Mouse (Mus musculus) thymus, adult 2 months (tissue): ENCODE results near the gene Ankzf1. TPM values are rescaled to one million over a fixed set of nuclear protein-coding genes. Genes with fewer than 3 reads are reported as not detected.

Experiments used
- DNase-seq: peaks from one replicate; pipeline ENCODE4 v3.0.0; 2021
- H3K27ac ChIP-seq: fragments of 200-500 bp; 2 replicates; pipeline ENCODE4 v1.5.1; 2012; ENCODE audit warnings: low read length, control low read depth; ENCODE audit not compliant: control insufficient read depth, insufficient read depth
- H3K27me3 ChIP-seq: fragments of 200-500 bp; 2 replicates; pipeline ENCODE4 v1.6.1; 2012; ENCODE audit warnings: mild to moderate bottlenecking, low read length, moderate library complexity, mixed read lengths; ENCODE audit not compliant: control insufficient read depth, insufficient read depth
- H3K36me3 ChIP-seq: fragments of 200-500 bp; 2 replicates; pipeline ENCODE4 v1.6.1; 2012; ENCODE audit warnings: mild to moderate bottlenecking, low read length, moderate library complexity; ENCODE audit not compliant: control insufficient read depth, insufficient read depth
- H3K4me1 ChIP-seq: fragments of 200-500 bp; replicated peaks from 2 replicates; pipeline ENCODE4 v1.6.1; 2012; ENCODE audit warnings: low read length; ENCODE audit not compliant: control insufficient read depth, insufficient read depth
- H3K4me3 ChIP-seq: fragments of 200-500 bp; 2 replicates; pipeline ENCODE4 v1.5.1; 2012; ENCODE audit warnings: mild to moderate bottlenecking, low read length, control low read depth, moderate library complexity; ENCODE audit not compliant: control insufficient read depth, insufficient read depth
- CTCF ChIP-seq: fragments of 200-500 bp; IDR thresholded peaks from 2 replicates; pipeline ENCODE4 v1.5.1; 2012; ENCODE audit warnings: mild to moderate bottlenecking, control low read depth, low read length, moderate library complexity, borderline replicate concordance; ENCODE audit not compliant: control insufficient read depth, poor library complexity, insufficient read depth; ENCODE audit errors: extremely low read depth
- POLR2A ChIP-seq: fragments of 200-500 bp; IDR thresholded peaks from 2 replicates; pipeline ENCODE4 v1.6.1; 2012; ENCODE audit warnings: mild to moderate bottlenecking, low read length, control low read depth, moderate library complexity; ENCODE audit not compliant: control insufficient read depth, poor library complexity, insufficient read depth; ENCODE audit errors: extremely low read depth
- WGBS: fragments of 180-500 bp; shearing (Covaris S2); methylation state at CpG from one replicate; pipeline ENCODE4 v1.1.7; 2018; 5-methylcytosine and 5-hydroxymethylcytosine counted together
- polyA plus RNA-seq: library from polyadenylated mRNA; depleted of rRNA; stranded (reverse); fragments of >200 nt; gene quantifications from 2 replicates; pipeline ENCODE4 v1.2.3, GENCODE M21; 2012

Gene Ankzf1
- polyA plus RNA-seq, 1 experiment, result 24.0 TPM

GRCm38 (mm10) chr1:75190577-75190976 lies 1.4 kb upstream of the Ankzf1 start:
- H3K27me3 ChIP-seq, result no peaks in the 10 kb centered on the region
- no peak overlapping the region for H3K4me3 ChIP-seq
- TF ChIP-seq CTCF (no peak), POLR2A (no peak)
- no peak overlapping the region for H3K27ac ChIP-seq
- no peak for DNase-seq
- 84% methylated on average over 2 of the region's 2 CpGs for WGBS
- H3K36me3 ChIP-seq, result peaks cover 12% of the 10 kb centered on the region
- peaks cover 11% of the 10 kb centered on the region for H3K4me1 ChIP-seq

DNA sequence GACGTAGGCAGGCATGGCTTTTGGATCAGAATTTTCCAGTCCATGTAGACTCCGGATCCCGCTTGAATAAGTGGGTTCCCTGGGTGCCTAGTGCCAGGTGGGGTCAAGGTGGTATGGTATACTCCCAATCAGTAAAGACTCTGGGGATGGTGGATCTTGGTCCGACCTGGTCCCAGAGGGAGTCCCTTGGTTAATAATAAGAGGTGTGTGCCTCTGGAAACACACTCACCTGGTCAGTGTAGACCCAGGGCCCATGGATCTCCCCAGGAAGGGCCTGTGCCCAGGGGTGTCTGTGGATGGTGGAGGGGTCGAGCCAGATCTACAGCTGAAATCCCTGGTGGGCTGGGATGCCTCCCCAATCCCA lies 711 bp upstream of the Ankzf1 start:
- H3K27ac ChIP-seq, result no peak overlapping the region
- TF ChIP-seq CTCF (no peak), POLR2A (no peak)
- no peak for DNase-seq
- peaks cover 11% of the 10 kb centered on the region for H3K4me1 ChIP-seq
- peak overlapping the region; percentile 68 for H3K4me3 ChIP-seq
- H3K27me3 ChIP-seq, result no peaks in the 10 kb centered on the region
- WGBS, result 60% methylated on average over 5 of the region's 5 CpGs
- H3K36me3 ChIP-seq, result peaks cover 11% of the 10 kb centered on the region

- peak overlapping the region; percentile 8; the same call in 1 of the 2 replicates for H3K27ac ChIP-seq
- no peak for DNase-seq
- H3K4me1 ChIP-seq, result peaks cover 11% of the 10 kb centered on the region
- peaks cover 2% of the 10 kb centered on the region; the same call in 1 of the 2 replicates for H3K36me3 ChIP-seq
- H3K27me3 ChIP-seq, result no peaks in the 10 kb centered on the region
- TF ChIP-seq POLR2A (no peak), CTCF (no peak)
- peak overlapping the region; percentile 80 for H3K4me3 ChIP-seq
- WGBS, result under 1% methylated on average over 19 of the region's 19 CpGs
Observed at GRCm38 (mm10) chr1:75192452-75192851, 501 bp downstream of the Ankzf1 start.

DNA sequence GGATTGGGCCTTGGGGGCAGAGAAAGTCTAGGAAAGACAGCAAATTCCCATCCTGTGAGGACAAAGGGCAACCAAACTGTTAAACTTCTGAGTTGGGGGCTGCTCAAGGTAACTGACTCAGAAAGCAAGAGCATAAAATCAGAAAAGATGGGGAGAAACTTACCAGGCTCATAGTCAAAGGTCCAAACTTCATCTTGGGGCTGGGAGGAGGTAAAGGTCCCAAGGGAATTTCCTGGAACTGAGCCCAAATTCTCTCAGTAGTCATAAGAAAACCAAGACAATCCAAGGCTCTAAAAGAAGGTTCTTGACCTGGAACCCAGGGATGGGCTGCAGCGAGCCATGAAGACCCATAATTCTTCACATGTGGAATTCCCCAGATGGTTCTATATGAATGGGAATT lies 9.3 kb downstream of the Ankzf1 start:
- no peaks in the 10 kb centered on the region for H3K27me3 ChIP-seq
- no peak overlapping the region for H3K4me3 ChIP-seq
- H3K27ac ChIP-seq, result no peak overlapping the region
- no peak for TF ChIP-seq CTCF
- TF ChIP-seq POLR2A, result no peak
- 100% methylated on average over 1 of the region's 1 CpGs for WGBS
- H3K4me1 ChIP-seq, result no peaks in the 10 kb centered on the region
- no peak for DNase-seq
- peaks cover 21% of the 10 kb centered on the region; the same call in 1 of the 2 replicates for H3K36me3 ChIP-seq

- TF ChIP-seq CTCF, result no peak
- 0 out of 2 replicates have a peak, but pooled peaks have one; percentile 38 for TF ChIP-seq POLR2A
- H3K4me1 ChIP-seq, result peaks cover 39% of the 10 kb centered on the region
- no peaks in the 10 kb centered on the region for H3K27me3 ChIP-seq
- H3K36me3 ChIP-seq, result peaks cover under 1% of the 10 kb centered on the region; the same call in 1 of the 2 replicates
- H3K27ac ChIP-seq, result no peak overlapping the region
- H3K4me3 ChIP-seq, result peak overlapping the region; percentile 52
- 15% methylated on average over 34 of the region's 34 CpGs for WGBS
- DNase-seq, result peak; percentile 50
Observed at GRCm38 (mm10) chr1:75208967-75209678, 17.2 kb downstream of the Ankzf1 start.

- TF ChIP-seq CTCF (peak; percentile 16; the same call in 1 of the 2 replicates), POLR2A (peak; percentile 70)
- H3K27ac ChIP-seq, result no peak within 1 kb of the TSS
- 3% methylated on average over 42 of the region's 42 CpGs for WGBS
- DNase-seq, result peak; percentile 96
- H3K27me3 ChIP-seq, result no peaks in the 10 kb centered on the region
- peaks cover 47% of the 10 kb centered on the region for H3K4me1 ChIP-seq
- peaks cover 8% of the 10 kb centered on the region for H3K36me3 ChIP-seq
- H3K4me3 ChIP-seq, result peak within 1 kb of the TSS; percentile 58
Observed at GRCm38 (mm10) chr1:75210136-75211087, 18.5 kb downstream of the Ankzf1 start, which contains the start of the genes Glb1l and Stk16. TSS of gene Glb1l (minus strand) at chr1:75210813. TSS of gene Stk16 (plus strand) at chr1:75210838.
